Mouse (Mus musculus) testis, adult 2 months (tissue): ENCODE results near the gene Bst2. TPM values are rescaled to one million over a fixed set of nuclear protein-coding genes. Genes with fewer than 3 reads are reported as not detected.
A peak's percentile ranks its signal among the peaks of the same experiment; 100 is the strongest.
"Not testable (repeated sequence)": the region's sequence is repeated elsewhere in the genome, so short reads cannot be mapped to it uniquely, and the experiment has no call there.

Experiments used
- H3K27ac ChIP-seq: fragments of 200-500 bp; 2 replicates; pipeline ENCODE4 v1.5.1; 2012; ENCODE audit warnings: low read depth, low read length; ENCODE audit not compliant: control insufficient read depth, insufficient read depth
- H3K27me3 ChIP-seq: fragments of 200-500 bp; 2 replicates; pipeline ENCODE4 v1.6.1; 2012; ENCODE audit warnings: mild to moderate bottlenecking, low read length, moderate library complexity; ENCODE audit not compliant: control insufficient read depth, insufficient read depth
- H3K36me3 ChIP-seq: fragments of 200-500 bp; 2 replicates; pipeline ENCODE4 v1.6.1; 2012; ENCODE audit warnings: mild to moderate bottlenecking, low read length; ENCODE audit not compliant: control insufficient read depth, insufficient read depth
- H3K4me1 ChIP-seq: fragments of 200-500 bp; 2 replicates; pipeline ENCODE4 v1.6.1; 2012; ENCODE audit warnings: low read length; ENCODE audit not compliant: control insufficient read depth, insufficient read depth
- H3K4me3 ChIP-seq: fragments of 200-500 bp; 2 replicates; pipeline ENCODE4 v1.5.1; 2012; ENCODE audit warnings: low read depth, mild to moderate bottlenecking, low read length, moderate library complexity, mixed read lengths; ENCODE audit not compliant: control insufficient read depth
- CTCF ChIP-seq: fragments of 200-500 bp; IDR thresholded peaks from 2 replicates; pipeline ENCODE4 v1.5.1; 2012; ENCODE audit warnings: low read depth, mild to moderate bottlenecking, inconsistent platforms, low read length, moderate library complexity; ENCODE audit not compliant: control insufficient read depth, insufficient read depth, insufficient replicate concordance
- POLR2A ChIP-seq: fragments of 200-500 bp; IDR thresholded peaks from 2 replicates; pipeline ENCODE4 v1.6.1; 2012; ENCODE audit warnings: low read depth, mild to moderate bottlenecking, inconsistent platforms, low read length, moderate library complexity; ENCODE audit not compliant: control insufficient read depth
- polyA plus RNA-seq: library from polyadenylated mRNA; depleted of rRNA; stranded (reverse); fragments of >200 nt; gene quantifications from 2 replicates; pipeline ENCODE4 v1.2.3, GENCODE M21; 2012

Gene Bst2
- polyA plus RNA-seq, 1 experiment: 19.8 TPM

DNA sequence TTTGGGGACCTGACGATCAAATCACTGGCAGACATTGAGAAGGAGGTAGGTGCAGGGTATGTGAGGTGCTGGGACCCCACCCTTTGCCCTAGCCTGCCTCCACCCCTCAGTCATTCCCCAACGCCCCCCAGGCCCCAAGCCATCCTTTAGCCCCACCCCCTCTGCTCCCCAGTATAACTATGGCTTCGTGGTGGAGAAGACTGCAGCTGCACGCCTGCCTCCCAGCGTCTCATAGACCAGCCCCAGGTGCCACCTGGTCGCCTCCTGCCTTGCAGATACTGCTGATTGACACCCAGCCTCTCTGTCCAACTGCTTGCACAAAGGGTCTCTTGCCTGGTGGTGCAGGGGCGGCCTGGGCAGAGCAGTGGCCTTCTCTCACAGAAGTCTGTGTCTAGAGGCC is 10.3 kb upstream of the Bst2 start:
- Histone ChIP-seq H3K27ac (no peak overlapping the region), H3K36me3 (no peaks in the 10 kb centered on the region), H3K4me1 (peaks cover 7% of the 10 kb centered on the region), H3K27me3 (no peaks in the 10 kb centered on the region), H3K4me3 (no peak overlapping the region)
- no peak for TF ChIP-seq POLR2A
- TF ChIP-seq CTCF: no peak

DNA sequence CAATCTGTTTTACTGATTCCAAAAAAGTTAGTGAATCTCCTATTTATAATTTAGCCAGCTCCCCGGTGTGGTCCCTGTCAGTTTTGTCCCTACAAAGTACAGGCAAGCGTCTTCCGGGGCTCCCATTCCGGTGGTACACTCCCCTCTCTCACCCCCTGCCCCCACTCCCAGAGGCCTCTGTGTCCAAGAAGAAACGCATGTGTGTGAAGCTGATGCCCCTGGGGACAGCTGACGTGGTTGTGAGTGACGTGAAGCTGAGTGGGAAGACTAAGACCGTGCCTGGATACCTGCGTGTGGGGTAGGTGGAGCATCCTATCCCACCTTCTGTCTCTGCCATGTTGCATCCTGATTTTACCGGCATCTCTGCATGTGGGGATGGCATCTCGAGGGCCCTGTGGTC is 7.8 kb upstream of the Bst2 start:
- H3K27ac ChIP-seq: no peak overlapping the region
- no peak for TF ChIP-seq CTCF
- no peak overlapping the region for H3K4me3 ChIP-seq

DNA sequence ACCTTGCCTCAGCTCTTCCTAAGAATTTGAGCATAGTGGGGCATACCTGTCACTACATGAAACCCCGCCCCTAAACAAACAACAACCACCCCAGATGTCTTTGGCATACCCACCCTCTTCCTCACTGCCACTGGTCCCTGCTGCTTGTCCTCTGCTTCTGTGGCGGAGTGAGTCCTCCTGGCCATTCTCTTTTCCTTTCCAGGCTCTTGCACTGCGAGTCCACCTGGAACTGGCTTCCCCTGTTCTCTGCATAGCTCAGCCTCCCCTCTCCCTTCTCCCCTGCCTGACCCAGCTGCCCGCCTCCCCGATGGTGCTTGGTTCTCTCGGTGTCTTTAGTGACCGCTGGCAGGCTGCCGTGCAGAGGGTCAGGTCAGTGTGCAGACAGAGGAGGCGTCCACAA is 6.5 kb upstream of the Bst2 start:
- no peak overlapping the region for H3K4me3 ChIP-seq
- no peak for TF ChIP-seq POLR2A
- no peak for TF ChIP-seq CTCF
- H3K27me3 ChIP-seq: no peaks in the 10 kb centered on the region
- H3K36me3 ChIP-seq: no peaks in the 10 kb centered on the region
- no peak overlapping the region for H3K27ac ChIP-seq
- H3K4me1 ChIP-seq: peaks cover 7% of the 10 kb centered on the region

More for the DNA sequence above, 7.8 kb upstream of the Bst2 start:
- H3K27me3 ChIP-seq: no peaks in the 10 kb centered on the region
- H3K4me1 ChIP-seq: peaks cover 7% of the 10 kb centered on the region
- no peaks in the 10 kb centered on the region for H3K36me3 ChIP-seq

DNA sequence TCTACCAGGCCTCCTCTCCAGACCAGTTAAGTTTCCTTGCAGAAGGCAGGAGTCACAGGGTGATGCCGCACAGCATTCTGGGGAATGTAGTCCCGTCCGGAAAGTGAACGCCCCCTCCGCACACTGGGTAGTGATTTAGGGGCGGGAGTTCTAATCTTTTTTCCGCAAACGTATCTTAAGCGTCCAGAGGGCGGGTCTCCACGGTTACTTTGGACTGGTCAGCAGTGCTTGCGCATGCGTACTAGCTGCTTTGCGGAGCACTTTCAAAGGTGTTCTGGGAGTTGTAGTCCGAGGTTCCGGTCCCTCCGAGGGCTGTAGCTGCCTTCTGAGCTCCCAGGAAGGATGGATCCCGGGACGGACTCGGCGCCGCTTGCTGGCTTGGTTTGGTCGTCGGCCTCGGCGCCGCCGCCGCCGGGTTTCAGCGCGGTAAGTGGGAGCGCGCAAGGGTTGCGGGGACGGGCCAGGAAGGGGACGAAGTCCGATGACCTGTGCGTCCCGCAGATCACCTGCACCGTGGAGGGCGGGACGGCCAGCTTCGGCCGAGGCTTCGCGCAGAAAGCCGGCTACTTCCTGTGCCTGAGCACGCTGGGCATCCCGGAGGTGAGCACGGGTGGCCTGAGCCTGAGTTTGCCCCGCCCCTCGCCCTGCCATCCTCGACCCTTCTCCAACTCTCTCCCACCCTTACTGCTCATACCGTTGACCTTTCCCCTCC is 5.5 kb upstream of the Bst2 start, which contains the start of gene Mvb12a:
TSS of gene Mvb12a (plus strand) at position 291 of the 712 bp plus-strand sequence.
- Histone ChIP-seq H3K27me3 (no peaks in the 10 kb centered on the region), H3K4me3 (peak within 1 kb of the TSS; percentile 92), H3K27ac (peak within 1 kb of the TSS; percentile 56), H3K36me3 (no peaks in the 10 kb centered on the region), H3K4me1 (peaks cover 11% of the 10 kb centered on the region)
- TF ChIP-seq POLR2A: peak; percentile 49; the same call in 1 of the 2 replicates
- TF ChIP-seq CTCF: no peak

DNA sequence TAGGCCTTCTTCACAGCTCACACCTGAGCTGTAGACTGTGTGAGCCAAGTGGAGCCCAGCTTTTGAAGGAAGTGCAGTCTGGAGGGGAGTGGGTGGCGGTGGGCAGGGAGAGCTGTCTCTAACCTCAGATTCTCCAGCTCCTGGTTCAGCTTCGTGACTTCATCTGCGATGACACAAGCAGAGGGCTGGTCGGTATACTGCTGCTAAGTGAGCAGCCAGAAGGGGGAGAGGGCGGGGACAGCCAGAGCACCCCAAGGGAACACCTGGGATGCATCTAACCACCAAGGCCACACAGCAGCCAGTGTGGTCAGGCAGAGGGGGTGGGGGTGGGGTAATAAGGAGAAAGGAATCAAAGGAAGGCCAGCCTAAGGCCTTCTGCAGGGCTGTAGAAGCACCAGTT is 1.6 kb downstream of the Bst2 start:
- Histone ChIP-seq H3K4me3 (no peak overlapping the region), H3K27me3 (no peaks in the 10 kb centered on the region), H3K4me1 (peaks cover 12% of the 10 kb centered on the region), H3K36me3 (no peaks in the 10 kb centered on the region), H3K27ac (no peak overlapping the region)
- no peak for TF ChIP-seq CTCF
- no peak for TF ChIP-seq POLR2A

DNA sequence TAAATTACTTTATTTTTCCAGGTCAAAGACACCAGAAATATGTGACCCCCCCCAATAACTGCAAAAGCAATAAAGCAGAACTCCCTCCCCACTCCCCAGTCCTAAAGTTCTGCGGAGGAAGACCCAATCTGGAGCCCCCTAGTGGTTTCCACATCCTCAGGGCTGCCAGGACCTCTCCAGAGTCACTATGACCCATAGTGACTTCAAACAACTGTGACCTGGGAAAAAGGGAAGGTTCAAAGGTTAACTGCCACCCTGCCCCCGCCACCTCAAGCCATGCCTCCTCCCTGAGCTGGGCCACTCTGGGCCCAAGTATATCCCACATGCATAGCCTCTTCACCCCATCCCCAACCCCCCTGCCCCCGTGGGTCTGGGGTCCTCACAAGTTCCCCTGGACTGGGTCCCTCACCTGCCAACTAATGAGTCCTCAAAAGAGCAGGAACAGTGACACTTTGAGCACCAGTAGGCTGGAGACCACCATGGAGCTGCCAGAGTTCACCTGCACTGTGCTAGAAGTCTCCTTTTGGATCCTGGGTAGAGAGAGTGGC is 2.9 kb downstream of the Bst2 start:
- no peak overlapping the region for H3K4me3 ChIP-seq
- H3K27ac ChIP-seq: no peak overlapping the region
- TF ChIP-seq POLR2A: no peak
- no peak for TF ChIP-seq CTCF
- H3K36me3 ChIP-seq: no peaks in the 10 kb centered on the region
- H3K27me3 ChIP-seq: no peaks in the 10 kb centered on the region
- H3K4me1 ChIP-seq: peaks cover 12% of the 10 kb centered on the region

DNA sequence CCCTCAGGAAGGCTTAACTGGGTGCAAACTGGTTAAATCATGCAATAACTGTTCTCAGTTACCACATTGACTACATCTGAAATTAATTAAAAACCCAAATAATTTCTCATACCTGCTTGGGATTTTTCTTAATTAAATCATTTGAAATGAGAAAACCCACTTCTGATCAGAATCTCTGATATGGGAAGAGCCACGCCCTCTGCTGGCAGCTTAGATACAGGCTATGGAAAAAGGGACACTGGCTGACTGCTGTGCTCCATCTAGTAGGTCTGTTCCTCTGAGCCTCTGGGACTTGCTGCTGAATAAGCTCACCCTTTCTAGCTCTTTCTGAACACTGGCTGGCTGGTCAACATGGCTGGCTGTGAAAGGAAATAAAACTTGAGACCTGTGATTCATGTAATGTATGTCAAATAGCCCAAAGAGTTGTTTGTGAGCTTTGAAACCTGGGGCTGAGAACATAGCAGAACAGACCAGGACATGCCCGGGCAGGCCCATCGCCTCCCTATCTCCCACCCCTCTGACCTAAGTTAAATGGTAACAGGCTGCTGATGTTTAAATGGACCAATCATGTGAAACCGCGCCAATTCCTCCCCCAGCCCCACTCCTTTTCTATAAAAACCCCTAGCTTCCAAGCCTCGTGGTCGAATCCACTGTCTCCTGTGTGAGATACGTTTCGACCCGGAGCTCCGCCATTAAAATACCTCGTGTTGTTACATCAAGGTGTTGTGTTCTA is 6.4 kb downstream of the Bst2 start:
- not testable (repeated sequence) for H3K36me3 ChIP-seq, H3K27ac ChIP-seq, H3K4me3 ChIP-seq, H3K27me3 ChIP-seq, H3K4me1 ChIP-seq
